Mouse (Mus musculus): ENCODE results near the gene Daxx. TPM values are rescaled to one million over a fixed set of nuclear protein-coding genes. Genes with fewer than 3 reads are reported as not detected.
"Not testable (repeated sequence)": the region's sequence is repeated elsewhere in the genome, so short reads cannot be mapped to it uniquely, and the experiment has no call there.

Daxx gene
- polyA plus RNA-seq, 1 experiment from 2014 or later, result 64.6 TPM

DNA sequence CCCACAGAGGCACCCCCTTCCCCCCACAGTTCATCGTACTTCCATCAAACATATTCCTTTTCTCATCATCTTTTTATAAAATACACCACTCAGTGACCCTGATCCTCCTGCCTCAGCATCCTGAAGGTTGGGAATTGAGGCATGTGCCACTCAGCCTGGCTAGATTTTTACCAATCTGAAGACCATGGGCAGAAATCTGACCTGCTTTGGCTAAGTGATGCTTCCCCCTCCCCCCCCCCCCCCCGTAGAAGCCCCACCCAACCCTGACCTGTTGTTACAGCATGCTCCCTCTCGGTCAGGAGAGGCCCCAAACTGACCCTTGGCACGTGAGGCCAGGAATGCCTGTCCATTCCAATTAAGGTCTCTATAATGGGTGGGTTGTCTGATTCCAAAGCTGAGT is 4.4 kb upstream of the Daxx start, which contains the start of gene Platr17:
Gene Platr17, plus strand, starts transcription at position 301 of the 400 bp plus-strand sequence.
- H3K9ac ChIP-seq (replicated peaks); H3K27me3 ChIP-seq; H3K36me3 ChIP-seq; H3K27ac ChIP-seq (replicated peaks); ATAC-seq (ENCODE audit: low FRiP score, low read depth); H3K4me2 ChIP-seq (replicated peaks); H3K4me3 ChIP-seq; H3K9me3 ChIP-seq: not testable (repeated sequence)
- WGBS, result 64% methylated on average over 1 of the region's 4 CpGs
- H3K4me1 ChIP-seq, result peaks cover 13% of the 10 kb centered on the region

- Histone ChIP-seq H3K27me3 (no peaks in the 10 kb centered on the region), H3K36me3 (peaks cover 24% of the 10 kb centered on the region), H3K4me1 (peaks cover 27% of the 10 kb centered on the region), H3K4me2 (replicated peaks) (peak overlapping the region; percentile 97), H3K27ac (replicated peaks) (peak overlapping the region; percentile 86), H3K4me3 (peak overlapping the region; percentile 81), H3K9me3 (no peaks in the 10 kb centered on the region), H3K9ac (replicated peaks) (peak overlapping the region; percentile 72)
- ATAC-seq (ENCODE audit: low FRiP score, low read depth), result no peak; the same call in 1 of the 2 replicates
- WGBS, result under 1% methylated on average over 44 of the region's 44 CpGs
These were observed 710 bp upstream of the Daxx start for GRCm38 (mm10) chr17:33908331-33909076.

GRCm38 (mm10) chr17:33909869-33910250 is 646 bp downstream of the Daxx start:
- Histone ChIP-seq H3K9ac (replicated peaks) (peak overlapping the region; percentile 88), H3K9me3 (no peaks in the 10 kb centered on the region), H3K27me3 (no peaks in the 10 kb centered on the region), H3K4me1 (peaks cover 31% of the 10 kb centered on the region), H3K36me3 (peaks cover 37% of the 10 kb centered on the region), H3K27ac (replicated peaks) (peak overlapping the region; percentile 76), H3K4me2 (replicated peaks) (peak overlapping the region; percentile 95), H3K4me3 (peak overlapping the region; percentile 81)
- 0% methylated on average over 14 of the region's 14 CpGs for WGBS
- ATAC-seq (ENCODE audit: low FRiP score, low read depth), result no peak

DNA sequence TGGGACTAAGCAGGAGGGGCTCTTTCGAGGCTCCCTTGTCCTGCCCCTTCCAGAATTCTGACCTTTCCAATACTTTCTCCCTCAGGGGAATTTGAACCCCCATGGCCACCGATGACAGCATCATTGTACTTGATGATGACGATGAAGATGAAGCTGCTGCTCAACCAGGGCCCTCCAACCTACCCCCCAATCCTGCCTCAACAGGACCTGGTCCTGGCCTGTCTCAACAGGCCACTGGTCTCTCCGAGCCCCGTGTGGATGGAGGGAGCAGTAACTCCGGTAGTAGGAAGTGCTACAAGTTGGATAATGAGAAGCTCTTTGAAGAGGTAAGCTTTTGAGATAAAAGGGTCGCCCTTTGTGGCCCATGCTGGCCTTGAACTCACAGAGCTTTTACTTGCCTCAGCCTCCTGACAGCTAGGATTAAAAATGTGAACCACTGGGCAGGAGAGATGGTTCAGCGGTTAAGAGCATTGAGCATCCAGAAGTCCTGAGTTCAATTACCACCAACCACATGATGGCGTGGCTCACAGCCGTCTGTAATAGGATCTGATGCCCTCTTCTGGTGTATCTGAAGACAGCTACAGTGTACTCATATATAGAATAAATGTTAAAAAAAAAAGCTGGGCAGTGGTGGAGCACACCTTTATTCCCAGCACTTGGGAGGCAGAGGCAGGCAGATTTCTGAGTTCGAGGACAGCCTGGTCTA is 1.3 kb downstream of the Daxx start:
- no peak for ATAC-seq (ENCODE audit: low FRiP score, low read depth)
- H3K4me1 ChIP-seq, result peaks cover 37% of the 10 kb centered on the region
- H3K36me3 ChIP-seq, result peaks cover 38% of the 10 kb centered on the region
- 60% methylated on average over 11 of the region's 11 CpGs for WGBS
- H3K4me3 ChIP-seq, result peak overlapping the region; percentile 81
- no peaks in the 10 kb centered on the region for H3K9me3 ChIP-seq
- no peaks in the 10 kb centered on the region for H3K27me3 ChIP-seq
- H3K27ac ChIP-seq (replicated peaks), result no peak overlapping the region
- peak overlapping the region; percentile 95 for H3K4me2 ChIP-seq (replicated peaks)
- H3K9ac ChIP-seq (replicated peaks), result peak overlapping the region; percentile 88

DNA sequence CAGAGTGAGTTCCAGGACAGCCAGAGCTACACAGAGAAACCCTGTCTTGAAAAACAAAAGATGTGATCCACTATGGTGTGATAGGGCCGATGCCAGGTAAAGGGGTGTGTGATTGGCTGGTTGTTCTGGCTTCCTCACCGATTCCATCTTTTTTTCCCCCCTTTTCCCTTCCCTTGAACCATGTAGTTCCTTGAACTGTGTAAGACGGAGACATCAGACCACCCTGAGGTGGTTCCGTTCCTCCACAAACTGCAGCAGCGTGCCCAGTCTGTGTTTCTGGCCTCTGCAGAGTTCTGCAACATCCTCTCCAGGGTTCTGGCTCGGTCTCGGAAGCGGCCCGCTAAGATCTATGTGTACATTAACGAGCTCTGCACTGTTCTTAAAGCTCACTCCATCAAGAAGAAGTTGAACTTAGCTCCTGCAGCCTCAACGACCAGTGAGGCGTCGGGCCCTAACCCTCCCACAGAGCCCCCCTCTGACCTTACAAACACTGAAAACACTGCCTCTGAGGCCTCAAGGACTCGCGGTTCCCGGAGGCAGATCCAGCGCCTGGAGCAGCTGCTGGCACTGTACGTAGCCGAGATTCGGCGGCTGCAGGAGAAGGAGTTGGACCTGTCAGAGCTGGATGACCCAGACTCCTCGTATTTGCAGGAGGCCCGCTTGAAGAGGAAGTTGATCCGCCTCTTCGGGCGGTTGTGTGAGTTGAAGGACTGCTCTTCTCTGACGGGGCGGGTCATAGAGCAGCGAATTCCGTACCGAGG is 2.0 kb downstream of the Daxx start:
- H3K4me1 ChIP-seq, result peaks cover 38% of the 10 kb centered on the region
- no peaks in the 10 kb centered on the region for H3K27me3 ChIP-seq
- peaks cover 38% of the 10 kb centered on the region for H3K36me3 ChIP-seq
- H3K4me2 ChIP-seq (replicated peaks), result no peak overlapping the region
- no peak overlapping the region for H3K9ac ChIP-seq (replicated peaks)
- no peaks in the 10 kb centered on the region for H3K9me3 ChIP-seq
- no peak overlapping the region for H3K4me3 ChIP-seq
- 91% methylated on average over 31 of the region's 31 CpGs for WGBS
- no peak overlapping the region for H3K27ac ChIP-seq (replicated peaks)
- ATAC-seq (ENCODE audit: low FRiP score, low read depth), result no peak

- no peaks in the 10 kb centered on the region for H3K9me3 ChIP-seq
- no peaks in the 10 kb centered on the region for H3K27me3 ChIP-seq
- no peak overlapping the region for H3K4me3 ChIP-seq
- no peak overlapping the region for H3K4me2 ChIP-seq (replicated peaks)
- no peak overlapping the region for H3K27ac ChIP-seq (replicated peaks)
- 91% methylated on average over 28 of the region's 28 CpGs for WGBS
- peaks cover 38% of the 10 kb centered on the region for H3K36me3 ChIP-seq
- H3K4me1 ChIP-seq, result peaks cover 42% of the 10 kb centered on the region
- no peak for ATAC-seq (ENCODE audit: low FRiP score, low read depth)
- no peak overlapping the region for H3K9ac ChIP-seq (replicated peaks)
These were observed 2.7 kb downstream of the Daxx start for GRCm38 (mm10) chr17:33911813-33912414.

DNA sequence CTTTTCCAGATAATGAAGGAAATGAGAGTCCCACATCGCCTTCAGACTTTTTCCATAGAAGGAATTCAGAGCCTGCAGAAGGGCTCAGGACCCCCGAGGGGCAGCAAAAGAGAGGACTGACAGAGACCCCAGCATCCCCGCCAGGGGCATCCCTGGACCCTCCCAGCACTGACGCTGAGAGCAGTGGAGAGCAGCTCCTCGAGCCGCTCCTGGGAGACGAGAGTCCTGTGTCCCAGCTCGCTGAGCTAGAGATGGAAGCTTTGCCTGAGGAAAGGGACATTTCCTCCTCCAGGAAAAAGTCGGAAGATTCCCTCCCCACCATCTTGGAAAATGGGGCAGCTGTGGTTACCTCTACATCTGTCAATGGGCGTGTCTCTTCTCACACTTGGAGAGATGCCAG is 4.0 kb downstream of the Daxx start:
- no peak for ATAC-seq (ENCODE audit: low FRiP score, low read depth)
- WGBS, result 91% methylated on average over 10 of the region's 10 CpGs
- no peak overlapping the region for H3K4me2 ChIP-seq (replicated peaks)
- no peak overlapping the region for H3K9ac ChIP-seq (replicated peaks)
- no peak overlapping the region for H3K27ac ChIP-seq (replicated peaks)
- H3K4me1 ChIP-seq, result peaks cover 45% of the 10 kb centered on the region
- peaks cover 10% of the 10 kb centered on the region for H3K27me3 ChIP-seq
- H3K9me3 ChIP-seq, result no peaks in the 10 kb centered on the region
- H3K4me3 ChIP-seq, result no peak overlapping the region
- peaks cover 50% of the 10 kb centered on the region for H3K36me3 ChIP-seq

- Histone ChIP-seq H3K36me3 (peaks cover 54% of the 10 kb centered on the region), H3K4me2 (replicated peaks) (no peak overlapping the region), H3K9ac (replicated peaks) (no peak overlapping the region), H3K4me1 (peaks cover 43% of the 10 kb centered on the region), H3K27ac (replicated peaks) (no peak overlapping the region), H3K4me3 (0 out of 2 replicates have a peak overlapping the region, but pooled peaks have one; percentile 2), H3K9me3 (no peaks in the 10 kb centered on the region), H3K27me3 (peaks cover 14% of the 10 kb centered on the region)
- WGBS, result 94% methylated on average over 8 of the region's 8 CpGs
- ATAC-seq (ENCODE audit: low FRiP score, low read depth), result no peak
These were observed 4.7 kb downstream of the Daxx start for GRCm38 (mm10) chr17:33913905-33914304.

DNA sequence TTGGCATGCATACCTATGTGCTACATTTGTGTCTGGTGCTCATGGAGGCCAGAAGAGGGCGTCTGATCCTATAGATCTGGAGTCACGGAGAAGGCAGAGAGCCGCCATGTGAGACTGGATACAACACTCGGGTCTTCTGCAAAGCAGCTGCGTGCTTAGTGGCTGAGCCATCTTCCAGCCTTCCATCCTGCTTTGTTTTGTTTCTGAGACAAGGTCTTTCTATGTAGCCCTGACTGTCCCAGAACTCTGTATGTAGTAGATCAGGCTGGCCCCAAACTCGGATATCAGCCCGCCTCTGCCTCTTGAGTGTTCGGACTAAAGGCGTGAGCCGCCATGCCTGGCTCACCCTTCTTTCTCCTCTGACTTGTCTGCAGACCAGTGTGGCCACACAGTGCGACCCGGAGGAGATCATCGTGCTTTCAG is 5.8 kb downstream of the Daxx start:
- Histone ChIP-seq H3K4me1 (peaks cover 51% of the 10 kb centered on the region), H3K9ac (replicated peaks) (0 out of 2 replicates have a peak overlapping the region, but pooled peaks have one; percentile 28), H3K27ac (replicated peaks) (peak overlapping the region; percentile 88), H3K36me3 (peaks cover 54% of the 10 kb centered on the region), H3K27me3 (peaks cover 14% of the 10 kb centered on the region), H3K9me3 (no peaks in the 10 kb centered on the region), H3K4me3 (peak overlapping the region; percentile 68; the same call in 1 of the 2 replicates), H3K4me2 (replicated peaks) (peak overlapping the region; percentile 53)
- ATAC-seq (ENCODE audit: low FRiP score, low read depth), result no peak
- WGBS, result 67% methylated on average over 13 of the region's 13 CpGs

- Histone ChIP-seq H3K27me3 (peaks cover 14% of the 10 kb centered on the region), H3K27ac (replicated peaks) (peak within 1 kb of the TSS; percentile 88), H3K4me1 (peaks cover 51% of the 10 kb centered on the region), H3K9ac (replicated peaks) (peak within 1 kb of the TSS; percentile 66), H3K4me3 (peak within 1 kb of the TSS; percentile 68), H3K36me3 (peaks cover 54% of the 10 kb centered on the region), H3K9me3 (no peaks in the 10 kb centered on the region), H3K4me2 (replicated peaks) (peak within 1 kb of the TSS; percentile 53)
- ATAC-seq (ENCODE audit: low FRiP score, low read depth), result peak; percentile 92
- under 1% methylated on average over 32 of the region's 34 CpGs for WGBS
These were observed 6.5 kb downstream of the Daxx start, which contains the start of the genes Tapbp and Zbtb22 for GRCm38 (mm10) chr17:33915671-33916250. Gene Tapbp (plus strand): TSS chr17:33915899. Gene Zbtb22 (plus strand): TSS chr17:33915904.

GRCm38 (mm10) chr17:33916294-33916693 is 7.1 kb downstream of the Daxx start:
- H3K9ac ChIP-seq (replicated peaks), result peak overlapping the region; percentile 66
- peaks cover 50% of the 10 kb centered on the region for H3K36me3 ChIP-seq
- H3K9me3 ChIP-seq, result no peaks in the 10 kb centered on the region
- peak overlapping the region; percentile 53 for H3K4me2 ChIP-seq (replicated peaks)
- ATAC-seq (ENCODE audit: low FRiP score, low read depth), result peak; percentile 7
- under 1% methylated on average over 20 of the region's 20 CpGs for WGBS
- H3K4me3 ChIP-seq, result peak overlapping the region; percentile 68
- peaks cover 14% of the 10 kb centered on the region for H3K27me3 ChIP-seq
- H3K27ac ChIP-seq (replicated peaks), result peak overlapping the region; percentile 88
- peaks cover 52% of the 10 kb centered on the region for H3K4me1 ChIP-seq

All from midbrain, embryonic 12.5 days (tissue).